Mouse (Mus musculus): ENCODE data around the gene Nenf. TPM values are rescaled to one million over a fixed set of nuclear protein-coding genes. Genes with fewer than 3 reads are reported as not detected.

The Nenf gene
- polyA plus RNA-seq, 1 experiment from 2014 or later: 60.1 TPM

- DNase-seq (ENCODE audit: low spot score): no peak
- Histone ChIP-seq H3K4me1 (ENCODE audit: control insufficient read depth, insufficient read depth, low read length) (peaks cover 7% of the 10 kb centered on the region; the same call in 1 of the 2 replicates), H3K27ac (replicated peaks; ENCODE audit: low read depth, low read length) (no peak overlapping the region), H3K36me3 (ENCODE audit: control insufficient read depth, insufficient read depth, low read length) (no peaks in the 10 kb centered on the region), H3K9ac (ENCODE audit: low read length) (no peak overlapping the region), H3K9me3 (ENCODE audit: control insufficient read depth, low read length) (no peaks in the 10 kb centered on the region), H3K27me3 (ENCODE audit: control insufficient read depth, insufficient read depth, low read length) (no peaks in the 10 kb centered on the region), H3K4me3 (ENCODE audit: low read depth, low read length) (no peak overlapping the region), H3K4me2 (ENCODE audit: low read depth, severe bottlenecking) (no peak overlapping the region)
- 70% methylated on average over 5 of the region's 5 CpGs for WGBS
- ATAC-seq (ENCODE audit: insufficient number of reproducible peaks, low FRiP score, low TSS enrichment, low read depth): no peak
Observed at GRCm38 (mm10) chr1:191259661-191260060, 58.3 kb downstream of the Nenf start.

GRCm38 (mm10) chr1:191259121-191259520 is 58.9 kb downstream of the Nenf start:
- H3K27me3 ChIP-seq (ENCODE audit: control insufficient read depth, insufficient read depth, low read length): no peaks in the 10 kb centered on the region
- H3K9me3 ChIP-seq (ENCODE audit: control insufficient read depth, low read length): no peaks in the 10 kb centered on the region
- DNase-seq (ENCODE audit: low spot score): peak; percentile 35
- no peak overlapping the region for H3K4me3 ChIP-seq (ENCODE audit: low read depth, low read length)
- no peak overlapping the region for H3K4me2 ChIP-seq (ENCODE audit: low read depth, severe bottlenecking)
- H3K9ac ChIP-seq (ENCODE audit: low read length): no peak overlapping the region
- ATAC-seq (ENCODE audit: insufficient number of reproducible peaks, low FRiP score, low TSS enrichment, low read depth): no peak
- H3K4me1 ChIP-seq (ENCODE audit: control insufficient read depth, insufficient read depth, low read length): peaks cover 7% of the 10 kb centered on the region
- no peaks in the 10 kb centered on the region for H3K36me3 ChIP-seq (ENCODE audit: control insufficient read depth, insufficient read depth, low read length)
- no peak overlapping the region for H3K27ac ChIP-seq (replicated peaks; ENCODE audit: low read depth, low read length)
- 20% methylated on average over 7 of the region's 7 CpGs for WGBS

GRCm38 (mm10) chr1:191258521-191258920 is 59.5 kb downstream of the Nenf start:
- ATAC-seq (ENCODE audit: insufficient number of reproducible peaks, low FRiP score, low TSS enrichment, low read depth) (no peak), DNase-seq (ENCODE audit: low spot score) (no peak)
- Histone ChIP-seq H3K27me3 (ENCODE audit: control insufficient read depth, insufficient read depth, low read length) (no peaks in the 10 kb centered on the region), H3K9me3 (ENCODE audit: control insufficient read depth, low read length) (no peaks in the 10 kb centered on the region), H3K36me3 (ENCODE audit: control insufficient read depth, insufficient read depth, low read length) (no peaks in the 10 kb centered on the region), H3K4me3 (ENCODE audit: low read depth, low read length) (no peak overlapping the region), H3K4me2 (ENCODE audit: low read depth, severe bottlenecking) (no peak overlapping the region), H3K27ac (replicated peaks; ENCODE audit: low read depth, low read length) (no peak overlapping the region), H3K9ac (ENCODE audit: low read length) (no peak overlapping the region), H3K4me1 (ENCODE audit: control insufficient read depth, insufficient read depth, low read length) (peaks cover 7% of the 10 kb centered on the region)
- 62% methylated on average over 3 of the region's 3 CpGs for WGBS

DNA sequence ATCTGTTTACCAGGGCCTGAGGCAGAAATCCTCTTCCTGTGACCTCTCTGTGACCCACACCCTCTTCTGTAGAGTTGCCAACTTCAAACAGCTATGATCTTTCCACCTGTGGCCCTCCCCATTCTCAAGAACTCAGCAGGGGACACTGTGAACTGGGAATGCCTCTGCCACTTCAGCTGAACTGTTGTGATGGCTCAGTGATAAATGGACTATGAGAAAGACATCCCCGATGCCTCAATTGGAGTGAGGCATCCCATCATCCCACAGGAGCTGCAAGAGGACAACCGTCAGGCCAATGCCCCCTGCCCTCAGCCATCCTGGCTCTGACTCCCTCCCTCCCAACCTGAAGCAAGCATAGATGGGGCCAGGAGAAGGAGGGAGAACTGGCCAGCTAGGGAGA is 60.0 kb downstream of the Nenf start:
- Histone ChIP-seq H3K9ac (ENCODE audit: low read length) (no peak overlapping the region), H3K27ac (replicated peaks; ENCODE audit: low read depth, low read length) (no peak overlapping the region), H3K4me1 (ENCODE audit: control insufficient read depth, insufficient read depth, low read length) (peaks cover 7% of the 10 kb centered on the region), H3K36me3 (ENCODE audit: control insufficient read depth, insufficient read depth, low read length) (no peaks in the 10 kb centered on the region), H3K4me3 (ENCODE audit: low read depth, low read length) (no peak overlapping the region), H3K9me3 (ENCODE audit: control insufficient read depth, low read length) (no peaks in the 10 kb centered on the region), H3K27me3 (ENCODE audit: control insufficient read depth, insufficient read depth, low read length) (no peaks in the 10 kb centered on the region), H3K4me2 (ENCODE audit: low read depth, severe bottlenecking) (no peak overlapping the region)
- 53% methylated on average over 2 of the region's 2 CpGs for WGBS
- DNase-seq (ENCODE audit: low spot score): no peak
- ATAC-seq (ENCODE audit: insufficient number of reproducible peaks, low FRiP score, low TSS enrichment, low read depth): no peak

GRCm38 (mm10) chr1:191257351-191257771 is 60.6 kb downstream of the Nenf start:
- no peak overlapping the region for H3K9ac ChIP-seq (ENCODE audit: low read length)
- WGBS: 75% methylated on average over 3 of the region's 3 CpGs
- peaks cover 7% of the 10 kb centered on the region for H3K4me1 ChIP-seq (ENCODE audit: control insufficient read depth, insufficient read depth, low read length)
- DNase-seq (ENCODE audit: low spot score): no peak
- H3K4me2 ChIP-seq (ENCODE audit: low read depth, severe bottlenecking): no peak overlapping the region
- no peak overlapping the region for H3K4me3 ChIP-seq (ENCODE audit: low read depth, low read length)
- H3K36me3 ChIP-seq (ENCODE audit: control insufficient read depth, insufficient read depth, low read length): no peaks in the 10 kb centered on the region
- H3K27me3 ChIP-seq (ENCODE audit: control insufficient read depth, insufficient read depth, low read length): no peaks in the 10 kb centered on the region
- no peaks in the 10 kb centered on the region for H3K9me3 ChIP-seq (ENCODE audit: control insufficient read depth, low read length)
- no peak overlapping the region for H3K27ac ChIP-seq (replicated peaks; ENCODE audit: low read depth, low read length)
- ATAC-seq (ENCODE audit: insufficient number of reproducible peaks, low FRiP score, low TSS enrichment, low read depth): no peak

Other genes with a start within 250 kb of the Nenf start
- 9.4 and 9.7 TPM in 2 replicates for gene Batf3, start 220.3 kb downstream of the Nenf start, polyA plus RNA-seq (2014; fragmentation: Nextera tagmentation; extraction: Ambion mirVana)
- gene Fam71a, start 153.4 kb downstream of the Nenf start, polyA plus RNA-seq (2014; fragmentation: Nextera tagmentation; extraction: Ambion mirVana): not detected in 2 replicates
- gene Atf3, start 100.2 kb downstream of the Nenf start, polyA plus RNA-seq (2014; fragmentation: Nextera tagmentation; extraction: Ambion mirVana): 2.2 and 2.3 TPM in 2 replicates
- gene Tmem206, start 7.7 kb upstream of the Nenf start, polyA plus RNA-seq (2014; fragmentation: Nextera tagmentation; extraction: Ambion mirVana): 26.8 and 28.4 TPM in 2 replicates
- gene Ppp2r5a, start 85.1 kb upstream of the Nenf start, polyA plus RNA-seq (2014; fragmentation: Nextera tagmentation; extraction: Ambion mirVana): 17.0 and 20.3 TPM in 2 replicates